Mouse (Mus musculus): Measurements from ENCODE around the gene Prkar2a.

GRCm38 (mm10) chr9:108747694-108748093, 58.6 kb downstream of the Prkar2a start:
- TF ChIP-seq CTCF (IDR thresholded peaks at IDR 0.05) (no peak), EP300 (IDR thresholded peaks at IDR 0.05) (no peak)

All from lung, postnatal 0 days (tissue).